Mouse (Mus musculus): ENCODE data around the gene Glul. TPM values are rescaled to one million over a fixed set of nuclear protein-coding genes. Genes with fewer than 3 reads are reported as not detected.

Gene Glul
- polyA plus RNA-seq, 1 experiment from 2014 or later, result 233 TPM

- no peak for ATAC-seq (ENCODE audit: low FRiP score)
- Histone ChIP-seq H3K36me3 (no peaks in the 10 kb centered on the region), H3K4me2 (no peak overlapping the region), H3K4me3 (replicated peaks) (no peak overlapping the region), H3K9me3 (replicated peaks) (no peaks in the 10 kb centered on the region), H3K9ac (replicated peaks) (no peak overlapping the region), H3K27ac (replicated peaks) (no peak overlapping the region), H3K4me1 (no peaks in the 10 kb centered on the region), H3K27me3 (replicated peaks) (no peaks in the 10 kb centered on the region)
- WGBS, result 96% methylated on average over 2 of the region's 2 CpGs
Observed at GRCm38 (mm10) chr1:153940986-153941385, 41.2 kb downstream of the Glul start.

- Histone ChIP-seq H3K4me1 (no peaks in the 10 kb centered on the region), H3K9ac (replicated peaks) (no peak overlapping the region), H3K9me3 (replicated peaks) (no peaks in the 10 kb centered on the region), H3K4me2 (no peak overlapping the region), H3K4me3 (replicated peaks) (no peak overlapping the region), H3K27ac (replicated peaks) (no peak overlapping the region), H3K36me3 (no peaks in the 10 kb centered on the region), H3K27me3 (replicated peaks) (no peaks in the 10 kb centered on the region)
- WGBS, result 60% methylated on average over 5 of the region's 5 CpGs
- no peak for ATAC-seq (ENCODE audit: low FRiP score)
Observed at GRCm38 (mm10) chr1:153945181-153945580, 45.4 kb downstream of the Glul start.

DNA sequence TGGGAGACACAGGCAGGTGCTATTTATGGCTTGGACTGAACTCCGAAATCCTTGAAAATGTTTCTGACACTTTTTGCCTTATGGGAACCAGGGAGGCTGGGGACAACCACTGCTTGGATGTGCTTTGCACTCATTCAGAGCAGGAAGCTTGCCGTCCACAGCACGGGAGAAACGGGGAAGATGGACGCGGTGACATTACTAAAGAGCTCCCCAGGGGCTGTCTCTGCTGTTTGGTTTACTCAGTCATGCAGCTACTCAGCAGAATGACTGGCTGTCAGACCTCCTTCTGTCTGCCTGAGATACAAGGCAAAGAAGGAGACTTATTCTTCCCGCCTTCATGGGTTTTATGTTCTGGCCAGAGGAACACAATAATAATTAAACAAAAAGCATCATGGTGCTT, 47.2 kb downstream of the Glul start:
- H3K4me2 ChIP-seq, result no peak overlapping the region
- no peak overlapping the region for H3K4me3 ChIP-seq (replicated peaks)
- ATAC-seq (ENCODE audit: low FRiP score), result no peak
- no peak overlapping the region for H3K27ac ChIP-seq (replicated peaks)
- H3K4me1 ChIP-seq, result no peaks in the 10 kb centered on the region
- no peaks in the 10 kb centered on the region for H3K27me3 ChIP-seq (replicated peaks)
- no peak overlapping the region for H3K9ac ChIP-seq (replicated peaks)
- 20% methylated on average over 7 of the region's 7 CpGs for WGBS
- no peaks in the 10 kb centered on the region for H3K9me3 ChIP-seq (replicated peaks)
- no peaks in the 10 kb centered on the region for H3K36me3 ChIP-seq

GRCm38 (mm10) chr1:153947837-153948236, 48.1 kb downstream of the Glul start:
- Histone ChIP-seq H3K27ac (replicated peaks) (no peak overlapping the region), H3K4me1 (no peaks in the 10 kb centered on the region), H3K4me2 (no peak overlapping the region), H3K9ac (replicated peaks) (no peak overlapping the region), H3K36me3 (no peaks in the 10 kb centered on the region), H3K27me3 (replicated peaks) (no peaks in the 10 kb centered on the region), H3K4me3 (replicated peaks) (no peak overlapping the region), H3K9me3 (replicated peaks) (no peaks in the 10 kb centered on the region)
- ATAC-seq (ENCODE audit: low FRiP score), result no peak
- 97% methylated on average over 6 of the region's 6 CpGs for WGBS

DNA sequence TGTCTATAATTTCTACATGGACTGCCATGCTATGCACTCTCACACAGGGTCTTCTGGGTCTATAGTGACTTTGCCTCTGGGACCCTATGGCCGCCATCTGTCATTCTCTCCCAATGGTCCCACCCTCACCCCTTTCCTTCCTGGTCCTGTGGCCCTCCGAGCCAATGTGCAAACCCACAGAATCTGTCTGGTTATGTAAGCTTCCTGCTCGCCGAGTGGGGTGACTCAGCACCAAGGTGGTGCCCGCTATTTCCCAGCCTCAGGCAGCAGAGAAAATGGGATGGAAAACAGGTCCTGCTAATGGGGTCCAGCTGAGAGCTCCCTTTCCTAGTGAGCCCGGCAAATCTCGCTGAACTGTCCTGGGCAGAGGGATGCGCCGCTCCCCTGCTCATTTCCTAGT, 53.5 kb downstream of the Glul start:
- Histone ChIP-seq H3K4me1 (no peaks in the 10 kb centered on the region), H3K27me3 (replicated peaks) (no peaks in the 10 kb centered on the region), H3K4me3 (replicated peaks) (no peak overlapping the region), H3K9me3 (replicated peaks) (no peaks in the 10 kb centered on the region), H3K4me2 (no peak overlapping the region), H3K36me3 (no peaks in the 10 kb centered on the region), H3K27ac (replicated peaks) (no peak overlapping the region), H3K9ac (replicated peaks) (no peak overlapping the region)
- 90% methylated on average over 9 of the region's 9 CpGs for WGBS
- ATAC-seq (ENCODE audit: low FRiP score), result no peak

DNA sequence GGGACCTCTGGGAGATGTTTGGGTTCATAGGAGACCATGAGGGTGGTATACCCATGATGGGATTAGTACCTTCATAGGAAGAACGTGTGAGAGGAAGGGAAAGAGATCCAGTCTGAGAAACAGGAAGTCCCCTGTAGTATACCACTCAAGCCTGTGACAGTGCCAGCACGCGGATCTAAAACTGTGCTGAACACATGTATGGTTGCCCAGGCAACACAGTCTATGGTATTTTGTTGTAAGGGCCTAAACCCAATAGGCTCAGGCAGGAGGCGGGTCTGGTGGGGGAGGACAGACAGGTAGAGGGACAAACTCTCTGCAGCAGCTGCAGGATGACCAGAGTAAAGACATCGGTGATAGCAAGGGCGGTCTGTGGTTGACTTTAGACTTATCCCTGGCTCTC, 54.1 kb downstream of the Glul start:
- Histone ChIP-seq H3K27me3 (replicated peaks) (no peaks in the 10 kb centered on the region), H3K4me1 (no peaks in the 10 kb centered on the region), H3K9me3 (replicated peaks) (no peaks in the 10 kb centered on the region), H3K27ac (replicated peaks) (no peak overlapping the region), H3K4me2 (no peak overlapping the region), H3K36me3 (no peaks in the 10 kb centered on the region), H3K4me3 (replicated peaks) (no peak overlapping the region), H3K9ac (replicated peaks) (no peak overlapping the region)
- WGBS, result 76% methylated on average over 6 of the region's 6 CpGs
- ATAC-seq (ENCODE audit: low FRiP score), result no peak

- Histone ChIP-seq H3K4me3 (replicated peaks) (no peak overlapping the region), H3K9ac (replicated peaks) (no peak overlapping the region), H3K9me3 (replicated peaks) (no peaks in the 10 kb centered on the region), H3K27me3 (replicated peaks) (no peaks in the 10 kb centered on the region), H3K36me3 (no peaks in the 10 kb centered on the region), H3K4me2 (no peak overlapping the region), H3K4me1 (no peaks in the 10 kb centered on the region), H3K27ac (replicated peaks) (no peak overlapping the region)
- 46% methylated on average over 1 of the region's 1 CpGs for WGBS
- ATAC-seq (ENCODE audit: low FRiP score), result no peak
Observed at GRCm38 (mm10) chr1:153957850-153958249, 58.1 kb downstream of the Glul start.

Small RNAs within 50 kb of the gene (microRNA-seq; reads per million reads assigned to microRNA genes)
- gene Mir8114, result 10.9 reads per million, percentile 26 among the genes with 10 or more reads in this experiment

Other genes with a start within 250 kb of the Glul start
- 11.2 and 13.4 TPM in 2 replicates for gene Rgs8, start 246.9 kb upstream of the Glul start, polyA plus RNA-seq (2015; fragmentation: Nextera tagmentation; extraction: Ambion mirVana)
- gene Rgs16, start 159.6 kb upstream of the Glul start, polyA plus RNA-seq (2015; fragmentation: Nextera tagmentation; extraction: Ambion mirVana), result 11.3 and 14.3 TPM in 2 replicates
- 31.4 and 32.0 TPM in 2 replicates for gene Rnasel, start 150.5 kb upstream of the Glul start, polyA plus RNA-seq (2015; fragmentation: Nextera tagmentation; extraction: Ambion mirVana)
- 0.14 and 0.18 TPM in 2 replicates for gene Rgsl1, start 55.8 kb upstream of the Glul start, polyA plus RNA-seq (2015; fragmentation: Nextera tagmentation; extraction: Ambion mirVana)
- 0.33 and 0.44 TPM in 2 replicates for gene Teddm1b, start 25.6 kb upstream of the Glul start, polyA plus RNA-seq (2015; fragmentation: Nextera tagmentation; extraction: Ambion mirVana)
- gene Teddm1a, start 8.2 kb upstream of the Glul start, polyA plus RNA-seq (2015; fragmentation: Nextera tagmentation; extraction: Ambion mirVana), result not detected in 2 replicates
- 1.5 and 1.6 TPM in 2 replicates for gene Teddm2, start 284 bp downstream of the Glul start, polyA plus RNA-seq (2015; fragmentation: Nextera tagmentation; extraction: Ambion mirVana)

Measured in neural tube, embryonic 15.5 days (tissue).